Mouse (Mus musculus): Measurements from ENCODE around the gene BC005537.
"Not testable (repeated sequence)": the region's sequence is repeated elsewhere in the genome, so short reads cannot be mapped to it uniquely, and the experiment has no call there.

The BC005537 gene

DNA sequence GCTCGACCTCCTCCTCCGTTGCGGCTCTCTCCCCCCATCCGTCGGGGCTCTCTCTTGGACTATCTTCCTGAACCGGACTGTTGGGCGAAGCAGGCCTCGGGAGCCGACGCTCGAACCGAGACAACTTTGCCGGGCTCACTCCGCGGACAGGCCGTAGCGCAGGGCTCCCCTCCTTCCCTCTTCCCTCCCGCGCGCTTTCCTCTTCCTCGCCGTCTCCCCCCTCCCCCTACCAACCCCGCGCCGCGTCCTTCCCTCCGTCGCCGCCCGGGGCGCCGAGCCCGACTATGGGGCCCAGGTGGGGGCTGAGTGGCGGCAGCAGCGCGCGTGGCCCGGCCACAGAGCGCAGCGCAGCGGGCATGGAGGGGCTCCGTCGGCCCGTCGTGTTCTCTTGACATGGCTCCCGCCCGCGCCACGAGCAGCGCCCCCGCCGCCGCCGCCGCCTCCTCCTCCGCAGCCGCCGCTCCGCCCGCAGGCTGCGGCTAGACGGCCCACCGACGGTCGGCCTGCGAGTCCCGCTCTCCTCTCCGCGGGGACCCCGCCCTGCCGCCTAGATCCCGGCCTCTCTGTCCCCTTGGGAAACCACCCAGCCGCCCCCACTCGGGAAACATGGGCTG lies at the start of gene BC005537:
Gene BC005537 (plus strand): TSS at position 350 of the 614 bp plus-strand sequence.
- DNase-seq (ENCODE audit: low spot score), result no peak

DNA sequence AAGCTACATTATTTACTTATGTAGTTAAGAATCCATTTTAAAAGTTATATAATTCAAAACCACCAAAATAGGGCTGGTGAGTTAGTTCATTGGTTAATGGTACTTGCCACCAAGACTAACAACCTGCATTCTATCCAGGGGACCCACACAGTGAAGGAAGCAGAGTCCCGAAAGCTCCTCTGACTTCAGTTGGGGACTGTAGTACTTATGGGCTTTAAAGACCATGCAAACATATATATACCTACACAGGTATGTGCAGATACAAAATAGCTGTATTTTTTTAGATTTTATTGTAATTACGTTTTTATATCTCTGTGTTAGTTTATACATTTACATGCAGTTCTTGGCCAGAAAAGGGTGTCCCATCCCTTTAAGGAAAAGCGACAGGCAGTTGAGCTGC lies 44.7 kb upstream of the BC005537 start:
- DNase-seq (ENCODE audit: low spot score), result no peak

DNA sequence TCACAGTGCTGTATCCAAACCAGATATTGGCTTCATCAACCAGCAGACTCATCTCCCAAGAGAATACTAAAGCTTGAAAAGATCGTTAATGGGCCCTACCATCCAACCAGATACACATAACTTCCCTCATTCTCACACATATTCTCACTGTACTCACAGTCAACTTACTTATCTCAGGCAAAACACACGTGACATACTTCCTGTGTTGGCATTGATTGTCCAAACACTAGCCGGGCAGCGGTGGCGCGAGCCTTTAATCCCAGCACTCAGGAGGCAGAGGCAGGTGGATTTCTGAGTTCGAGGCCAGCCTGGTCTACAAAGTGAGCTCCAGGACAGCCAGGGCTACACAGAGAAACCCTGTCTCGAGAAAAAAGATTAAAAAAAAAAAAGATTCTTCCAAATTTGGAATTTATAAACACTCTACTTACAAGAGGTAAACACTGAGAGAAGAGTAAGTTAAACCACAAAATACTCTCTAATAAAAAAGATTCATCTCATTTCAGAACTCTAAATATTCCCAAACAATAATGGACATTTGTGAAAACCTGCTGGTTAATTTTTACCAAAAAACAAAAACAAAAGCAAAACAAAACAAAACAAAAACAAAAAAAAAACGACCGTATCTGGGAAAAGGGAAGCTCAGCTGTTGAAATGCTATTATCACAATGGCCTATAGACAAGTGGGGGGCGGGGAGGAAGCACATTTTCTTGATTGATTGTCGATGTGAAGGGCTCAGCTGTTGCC lies 43.5 kb upstream of the BC005537 start:
- DNase-seq (ENCODE audit: low spot score), result no peak

DNA sequence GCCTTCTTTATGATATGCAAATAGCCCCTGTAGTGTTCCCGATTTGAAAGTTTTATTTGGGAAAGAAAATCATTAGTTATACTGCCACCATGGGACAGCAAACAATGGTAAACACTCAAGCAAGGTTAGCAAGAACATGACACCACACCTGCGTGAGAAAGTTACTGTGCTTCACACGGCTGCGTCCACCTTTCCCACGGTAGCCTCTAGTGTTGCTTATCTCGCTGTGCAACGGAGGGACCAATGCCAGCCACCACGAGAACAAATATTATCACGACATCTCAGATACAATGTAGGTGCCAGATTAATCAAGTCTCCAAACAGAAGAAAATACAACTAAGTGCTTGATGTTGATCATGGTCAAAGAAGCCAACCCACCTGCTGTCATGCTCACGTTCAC lies 42.0 kb upstream of the BC005537 start:
- no peak for DNase-seq (ENCODE audit: low spot score)

DNA sequence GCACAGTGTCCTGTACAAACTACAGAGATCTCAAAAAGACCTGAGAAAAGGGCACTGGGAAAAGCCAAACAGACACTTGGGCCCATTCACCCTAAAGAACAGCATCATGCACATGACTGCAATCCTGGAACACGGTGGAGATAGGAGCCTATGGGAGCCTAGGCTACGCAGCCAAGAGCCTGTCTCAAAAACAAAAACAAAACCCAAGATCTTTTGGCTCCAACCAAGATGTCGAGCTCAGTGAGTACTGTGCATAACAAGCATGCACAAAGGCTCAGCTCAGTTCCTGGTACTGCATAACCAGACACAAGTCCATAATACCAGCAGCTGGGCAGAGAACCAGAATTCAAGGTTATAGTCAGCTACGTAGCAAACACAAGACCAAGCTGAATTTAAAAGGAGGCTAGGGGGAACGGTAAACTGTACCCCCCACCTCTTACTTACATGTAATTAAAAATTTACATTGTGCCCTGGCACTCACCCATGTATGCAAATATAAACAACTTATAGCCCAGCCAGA lies 41.0 kb upstream of the BC005537 start:
- no peak for DNase-seq (ENCODE audit: low spot score)

DNA sequence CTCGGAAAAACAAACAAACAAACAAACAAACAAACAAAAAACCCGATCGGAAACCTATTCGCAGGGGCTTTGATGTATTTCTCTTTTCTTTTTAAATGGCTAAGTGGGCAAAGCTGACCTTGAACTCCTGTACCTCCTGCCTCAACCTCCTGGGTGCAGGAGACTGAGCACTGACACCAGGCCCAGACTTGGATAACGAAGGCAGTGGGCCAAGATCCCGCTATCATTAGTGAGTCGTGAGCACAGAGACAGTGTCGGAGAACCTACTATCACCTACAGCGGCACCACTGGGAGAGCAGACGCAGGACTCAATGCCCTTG lies 40.4 kb upstream of the BC005537 start:
- no peak for DNase-seq (ENCODE audit: low spot score)

DNA sequence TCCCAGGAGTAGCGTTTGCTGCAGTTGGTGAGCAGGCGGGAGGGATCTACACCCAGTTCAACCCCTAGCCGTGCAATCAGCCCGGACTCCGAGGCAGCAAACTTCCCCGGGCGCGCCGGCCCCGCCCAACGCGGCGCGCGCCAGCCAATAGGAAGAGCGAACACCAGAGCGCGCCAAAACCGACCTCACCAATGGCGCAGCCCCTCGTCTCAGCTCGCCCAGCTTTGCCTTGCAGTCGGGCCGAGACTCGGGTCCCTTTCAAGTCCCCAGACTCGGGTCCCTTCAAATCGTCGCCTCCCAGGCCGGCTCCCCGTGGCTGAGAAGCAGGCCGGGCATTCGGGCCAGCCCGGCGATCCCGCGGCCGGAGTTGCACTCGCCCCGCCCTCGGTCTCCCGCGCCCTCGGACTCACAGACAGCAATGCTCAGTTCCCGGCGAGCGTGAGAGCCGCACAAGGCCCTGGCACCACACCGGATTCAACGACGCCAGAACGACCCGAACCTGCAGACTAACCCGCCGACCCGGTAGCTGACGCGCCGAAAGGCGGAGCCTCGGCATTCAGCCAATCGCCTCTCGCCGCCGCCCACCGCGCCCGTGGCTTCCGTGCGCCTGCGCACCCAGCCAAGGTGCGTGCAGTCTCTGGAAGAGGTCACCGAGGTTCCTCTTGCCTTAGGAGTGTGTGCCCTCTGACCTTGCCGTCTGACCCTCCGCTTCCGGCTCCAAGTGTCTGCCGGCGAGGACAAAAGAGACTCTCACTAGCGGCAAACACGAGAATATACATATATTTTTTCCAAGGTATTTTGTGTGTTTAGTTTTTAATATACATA lies 39.8 kb upstream of the BC005537 start, which contains the start of gene Gmnn:
Gene Gmnn (minus strand): TSS at position 521 of the 825 bp plus-strand sequence.
- DNase-seq (ENCODE audit: low spot score), result peak; percentile 75

DNA sequence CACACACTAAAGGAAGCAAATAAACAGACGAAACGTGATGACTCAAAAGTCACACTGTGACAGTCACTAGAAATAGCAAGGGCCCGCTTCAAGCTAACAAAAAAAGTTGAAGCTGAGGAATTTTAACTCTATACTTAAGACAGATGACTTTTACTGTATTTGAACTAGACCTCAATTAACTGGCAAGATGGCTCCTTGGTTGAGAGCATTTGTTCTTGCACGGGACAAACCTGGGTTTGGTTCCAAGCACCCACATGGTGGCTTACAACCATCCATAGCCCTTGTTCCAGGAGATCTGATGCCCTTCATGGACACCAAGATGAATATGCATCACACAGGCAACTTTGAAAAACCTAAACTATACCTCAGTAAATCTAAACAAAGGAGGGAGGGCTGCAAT lies 39.2 kb upstream of the BC005537 start:
- no peak for DNase-seq (ENCODE audit: low spot score)

DNA sequence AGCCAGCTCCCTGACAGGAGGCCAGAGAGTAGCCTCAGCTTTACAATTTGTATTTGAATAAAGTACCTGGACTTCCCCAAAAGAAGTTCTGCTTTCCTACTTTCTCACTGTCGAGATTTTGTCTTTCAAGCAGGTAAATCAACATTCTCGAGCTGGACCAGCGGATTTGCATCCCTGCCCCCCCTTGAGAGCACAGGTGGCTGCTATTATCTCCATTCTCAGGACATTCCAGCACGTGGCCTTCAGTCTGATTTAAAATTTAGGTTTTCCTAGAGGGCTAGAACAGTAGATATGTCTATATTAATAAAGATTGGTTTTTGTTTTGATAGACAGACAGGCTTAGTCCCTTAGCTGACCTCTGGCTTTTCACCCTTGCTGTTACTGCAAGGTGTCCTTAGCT lies 33.6 kb upstream of the BC005537 start:
- DNase-seq (ENCODE audit: low spot score), result not testable (repeated sequence)

DNA sequence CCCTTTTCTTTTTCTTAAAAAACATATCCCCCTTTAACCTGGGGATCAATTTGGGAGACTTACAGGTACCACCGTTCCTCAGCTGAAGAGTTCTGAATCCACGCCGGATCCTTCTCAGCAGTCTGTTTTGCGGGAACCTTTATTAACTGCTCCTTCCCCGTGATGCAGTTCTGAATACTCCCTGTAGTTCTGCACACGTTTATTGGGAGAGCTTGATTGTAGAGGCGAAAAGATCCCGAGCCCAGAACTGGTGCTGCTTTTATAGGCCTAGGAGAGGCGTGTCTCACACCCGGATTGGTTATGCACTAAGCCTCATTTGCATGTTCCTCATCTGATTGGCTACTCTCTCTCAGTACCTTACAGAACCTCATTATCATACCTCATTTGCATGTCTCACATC lies 30.0 kb upstream of the BC005537 start:
- not testable (repeated sequence) for DNase-seq (ENCODE audit: low spot score)

DNA sequence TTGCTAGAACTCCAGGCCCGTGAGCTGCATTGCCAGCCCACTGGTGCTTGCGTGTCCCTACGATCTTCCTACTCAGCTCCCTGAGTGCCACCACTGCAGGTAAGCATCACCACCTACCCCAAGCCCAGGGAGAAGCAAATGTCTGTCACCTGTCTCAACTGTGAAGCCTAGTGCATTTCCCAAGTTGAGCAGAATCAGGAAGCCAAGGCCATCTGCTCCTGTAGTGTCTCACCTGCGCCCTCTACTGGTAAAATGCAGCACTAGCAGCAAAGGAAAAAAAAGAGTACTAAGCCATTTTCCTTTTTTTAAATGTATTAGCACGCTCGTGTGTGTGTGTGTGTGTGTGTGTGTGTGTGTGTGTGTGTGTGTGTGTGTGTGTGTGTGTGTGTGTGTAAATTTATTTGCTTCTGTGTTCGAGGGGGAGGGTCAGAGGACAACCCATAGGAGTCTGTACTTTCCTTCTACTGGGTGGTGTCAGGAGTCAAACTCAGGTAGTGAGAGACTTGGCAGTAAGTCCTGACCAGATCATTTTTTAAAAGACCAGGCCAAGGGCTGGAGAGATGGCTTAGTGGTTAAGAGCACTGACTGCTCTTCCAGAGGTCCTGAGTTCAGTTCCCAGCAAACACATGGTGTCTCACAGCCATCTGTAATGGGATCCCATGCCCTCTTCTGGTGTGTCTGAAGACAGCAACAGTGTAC lies 25.2 kb upstream of the BC005537 start:
- no peak for DNase-seq (ENCODE audit: low spot score)

DNA sequence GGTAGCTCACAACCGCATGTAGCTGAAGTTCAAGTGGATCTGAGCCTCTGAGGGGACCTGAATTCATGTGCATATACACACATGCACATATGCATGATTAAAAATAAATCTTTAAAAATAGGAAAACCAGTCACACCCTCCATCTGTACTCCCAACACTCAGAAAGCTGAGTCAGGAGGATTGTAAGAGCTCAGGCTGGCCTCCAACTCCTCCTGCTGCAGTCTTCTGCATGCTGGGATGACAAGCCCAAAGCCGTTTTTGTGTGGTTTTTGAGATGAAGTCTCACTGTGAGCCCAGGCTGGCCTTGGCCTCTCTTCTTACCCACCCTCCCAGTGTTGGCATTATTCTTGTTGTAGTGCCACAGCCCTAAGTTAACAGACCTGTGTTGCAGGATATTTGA lies 23.4 kb upstream of the BC005537 start:
- no peak for DNase-seq (ENCODE audit: low spot score)

DNA sequence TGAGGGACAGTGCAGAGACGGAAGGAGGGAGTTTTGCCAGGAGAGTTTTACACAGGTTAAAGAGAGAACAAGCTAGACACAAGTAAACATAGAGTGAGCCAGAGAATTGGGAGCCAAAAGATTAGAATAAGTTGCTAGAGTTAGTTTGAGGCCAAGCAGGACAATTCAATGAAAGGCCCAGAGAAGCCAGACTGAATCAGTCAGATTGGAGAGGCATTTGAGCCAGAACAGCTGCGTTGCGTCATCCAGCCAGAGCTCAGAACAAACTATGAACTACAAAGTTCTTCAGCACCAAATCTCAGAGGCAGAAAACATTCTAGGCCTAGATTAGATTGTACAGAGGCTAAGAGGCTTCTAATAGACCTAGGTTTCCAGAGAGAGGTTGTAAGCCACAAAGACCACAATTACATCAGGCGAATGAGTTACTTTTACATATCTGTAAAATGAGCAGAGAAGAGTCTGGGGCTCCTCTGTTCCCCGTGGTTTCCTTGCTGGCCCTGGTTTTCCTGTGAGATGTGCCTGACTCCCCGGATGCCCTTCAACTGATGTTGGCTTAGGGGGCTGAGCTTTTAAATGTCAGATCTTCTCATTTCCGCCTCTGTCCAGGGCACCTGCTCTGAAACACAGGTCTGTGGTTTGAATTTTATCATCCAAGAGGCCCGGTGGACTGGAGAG lies 22.6 kb upstream of the BC005537 start:
- no peak for DNase-seq (ENCODE audit: low spot score)

DNA sequence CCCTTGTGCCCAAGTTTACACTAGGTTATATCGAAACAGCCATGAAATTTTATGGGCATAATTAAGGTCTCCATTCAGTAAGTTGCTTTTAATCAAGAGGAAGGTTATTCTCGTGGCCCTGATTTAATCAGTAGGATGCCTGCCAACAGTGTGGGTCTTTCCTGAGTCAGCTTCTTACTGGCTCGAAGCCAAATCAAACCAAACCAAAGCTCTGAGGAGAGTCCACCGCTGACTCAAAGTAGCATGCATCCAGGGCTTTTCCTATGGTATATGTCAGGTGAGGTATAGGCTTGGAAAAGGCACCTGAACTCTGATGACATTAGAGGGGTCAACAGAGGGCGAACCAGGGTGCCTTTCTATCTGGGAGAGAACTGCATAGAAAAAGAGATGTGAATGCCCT lies 19.5 kb upstream of the BC005537 start:
- peak; percentile 68 for DNase-seq (ENCODE audit: low spot score)

DNA sequence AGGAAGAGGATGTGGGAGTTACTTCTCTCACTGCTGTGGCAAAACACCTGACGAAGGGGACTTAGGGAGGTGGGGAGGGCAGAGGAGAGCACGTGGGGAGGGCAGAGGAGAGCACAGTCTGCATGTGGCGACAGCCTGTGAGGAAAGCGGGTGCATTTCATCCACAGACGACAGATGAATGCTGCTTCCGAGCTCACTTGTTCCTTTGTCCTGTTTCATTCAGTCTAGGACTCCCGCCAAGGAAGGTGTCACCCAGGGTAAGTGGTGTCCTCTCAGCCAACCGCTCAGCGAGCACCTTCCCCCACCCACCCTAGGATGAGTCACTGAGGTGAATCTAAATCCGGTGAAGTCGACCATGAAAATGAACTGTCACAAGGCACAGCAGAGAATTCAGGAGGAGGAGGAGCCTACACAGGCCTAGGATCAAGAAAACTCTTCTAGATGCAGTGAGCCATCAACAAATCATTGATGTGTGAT lies 15.4 kb upstream of the BC005537 start:
- DNase-seq (ENCODE audit: low spot score), result no peak

DNA sequence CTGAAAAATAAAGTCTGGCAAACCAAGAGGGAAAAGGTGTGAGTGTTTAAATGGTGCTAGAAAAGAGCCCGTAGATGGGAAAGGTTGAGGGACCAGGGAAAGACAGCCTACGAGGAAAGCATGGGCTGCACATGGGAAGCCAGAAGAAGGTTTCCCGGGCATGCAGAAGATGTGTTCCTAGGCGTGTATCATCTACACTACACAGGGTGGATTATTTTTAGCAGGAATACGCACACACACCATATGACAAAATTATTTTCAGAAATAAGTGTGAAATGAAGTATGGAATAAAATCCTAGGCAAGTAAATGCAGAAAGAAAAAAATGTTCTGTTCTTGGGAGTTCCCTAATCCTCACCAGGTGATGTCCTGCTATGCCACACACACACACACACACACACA lies 14.0 kb upstream of the BC005537 start:
- DNase-seq (ENCODE audit: low spot score), result no peak

DNA sequence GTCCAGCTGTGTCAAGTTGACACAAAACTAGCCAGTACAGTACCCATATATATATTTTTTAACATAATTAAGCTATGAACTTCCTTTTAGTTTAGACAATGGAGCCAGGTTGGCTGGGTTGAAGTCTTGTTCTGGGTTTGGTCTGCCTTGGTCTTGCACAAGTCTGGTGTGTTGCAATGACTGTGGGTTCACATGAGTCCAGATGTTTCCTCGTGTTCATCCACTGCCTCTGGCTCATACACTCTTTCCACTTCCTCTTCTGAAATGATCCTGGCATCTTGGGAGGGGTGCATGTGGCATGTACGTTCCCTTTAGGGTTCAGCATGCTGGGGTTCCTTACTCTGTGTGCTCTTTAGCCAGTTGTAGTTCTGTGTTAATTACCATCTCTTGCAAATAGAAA lies 10.1 kb upstream of the BC005537 start:
- DNase-seq (ENCODE audit: low spot score), result no peak

DNA sequence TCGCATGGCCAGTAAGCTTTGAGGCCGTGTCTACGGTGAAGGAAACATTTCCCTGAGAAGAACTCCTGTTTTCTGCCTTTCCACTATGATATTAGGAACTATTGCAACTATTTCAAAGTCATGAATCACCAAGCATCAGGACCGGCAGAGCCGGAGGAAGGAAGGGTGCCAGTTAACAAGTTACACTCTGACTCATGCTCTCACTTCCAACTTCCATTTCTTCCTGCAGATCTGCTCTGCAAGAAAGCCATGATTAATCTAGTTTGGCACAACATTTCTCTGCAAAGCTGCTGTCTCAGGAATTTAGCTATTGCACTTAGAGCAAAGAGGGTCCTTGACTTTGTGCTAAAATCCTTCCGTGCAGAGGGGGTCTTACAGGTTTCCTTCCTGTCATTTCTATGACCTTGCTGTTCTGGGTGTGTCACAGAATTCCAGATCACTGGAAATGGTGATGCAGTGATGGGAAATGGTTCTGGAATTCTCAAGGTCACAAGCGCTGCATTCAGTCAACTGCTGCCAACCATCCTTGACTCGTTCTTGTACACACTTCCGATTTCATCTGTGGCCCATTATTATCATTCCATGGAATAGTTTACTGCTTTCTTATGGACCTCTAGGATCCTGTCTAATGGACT lies 8.9 kb upstream of the BC005537 start:
- DNase-seq (ENCODE audit: low spot score), result no peak

DNA sequence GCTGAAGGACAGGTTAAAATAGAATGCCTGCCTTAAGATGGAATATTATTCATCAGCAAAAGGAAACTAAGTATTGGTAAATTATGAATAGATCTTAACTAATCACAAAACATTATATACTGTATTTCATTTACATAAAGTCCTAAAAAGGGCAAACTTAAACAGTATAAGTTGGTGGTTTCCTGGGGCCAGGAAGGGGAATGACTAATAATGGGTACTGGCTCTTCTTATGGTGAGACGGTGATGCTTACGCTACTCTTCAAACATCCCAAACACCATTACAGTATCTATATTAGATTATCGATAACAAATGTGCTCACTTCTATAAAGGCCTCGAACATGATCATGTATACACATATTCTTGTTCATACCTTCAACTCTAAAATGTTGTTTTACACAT lies 2.8 kb upstream of the BC005537 start:
- no peak for DNase-seq (ENCODE audit: low spot score)

DNA sequence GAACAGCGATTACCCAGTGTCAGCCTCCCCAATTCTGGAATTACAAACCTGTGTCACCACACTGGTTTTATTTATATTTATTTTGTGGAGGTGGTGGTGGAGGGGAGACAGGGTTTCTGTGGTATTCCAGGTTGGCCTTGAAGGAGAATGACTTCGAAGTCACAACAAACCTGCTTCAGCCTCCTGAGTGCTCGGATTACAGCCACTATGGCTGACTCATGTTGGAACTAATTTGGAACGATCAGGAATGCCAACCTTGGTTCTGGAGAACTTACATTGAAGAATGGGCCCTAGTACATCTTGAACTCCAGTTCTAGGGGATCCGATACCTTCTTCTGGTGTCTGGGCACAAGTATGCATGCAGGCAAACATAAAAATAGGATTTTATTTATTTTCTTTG lies 2.1 kb upstream of the BC005537 start:
- no peak for DNase-seq (ENCODE audit: low spot score)

All from ovary, adult 18-20 months (tissue).